Mouse (Mus musculus) forebrain, embryonic 11.5 days (tissue): ENCODE data around the gene Ahctf1. TPM values are rescaled to one million over a fixed set of nuclear protein-coding genes. Genes with fewer than 3 reads are reported as not detected.

Experiments
- ATAC-seq: fragments of 200-750 bp; cut with Nextera tagmentation; replicated peaks from 2 replicates; pipeline ENCODE4 v1.8.0; 2017; ENCODE audit warnings: moderate TSS enrichment; ENCODE audit not compliant: low FRiP score
- DNase-seq: peaks from one replicate; pipeline ENCODE4 v3.0.0-alpha.2; 2017; ENCODE audit warnings: low spot score
- H3K27ac ChIP-seq: fragments of 300-500 bp; sonication (generic); 2 replicates; pipeline ENCODE4 v1.5.1; 2014; ENCODE audit warnings: low read depth, low read length
- H3K27me3 ChIP-seq: fragments of 300-500 bp; sonication (generic); 2 replicates; pipeline ENCODE4 v1.6.1; 2014; ENCODE audit warnings: mild to moderate bottlenecking, low read length, mixed read lengths; ENCODE audit not compliant: control insufficient read depth, insufficient read depth
- H3K36me3 ChIP-seq: fragments of 300-500 bp; sonication (generic); 2 replicates; pipeline ENCODE4 v1.6.1; 2014; ENCODE audit warnings: mild to moderate bottlenecking, low read length, moderate library complexity, mixed read lengths; ENCODE audit not compliant: control insufficient read depth, insufficient read depth
- H3K4me1 ChIP-seq: fragments of 300-500 bp; sonication (generic); replicated peaks from 2 replicates; pipeline ENCODE4 v1.6.1; 2014; ENCODE audit warnings: low read length, mixed read lengths; ENCODE audit not compliant: control insufficient read depth, insufficient read depth
- H3K4me2 ChIP-seq: fragments of 300-500 bp; sonication (generic); 2 replicates; pipeline ENCODE4 v1.6.1; 2014; ENCODE audit warnings: low read depth, mild to moderate bottlenecking, low read length, moderate library complexity, mixed read lengths; ENCODE audit not compliant: severe bottlenecking
- H3K4me3 ChIP-seq: fragments of 300-500 bp; sonication (generic); 2 replicates; pipeline ENCODE4 v1.5.1; 2014; ENCODE audit warnings: low read depth, low read length
- H3K9ac ChIP-seq: fragments of 300-500 bp; sonication (generic); 2 replicates; pipeline ENCODE4 v1.6.1; 2014; ENCODE audit warnings: low read length
- H3K9me3 ChIP-seq: fragments of 300-500 bp; sonication (generic); 2 replicates; pipeline ENCODE4 v1.6.1; 2016; ENCODE audit warnings: low read length, mixed read lengths; ENCODE audit not compliant: control insufficient read depth
- WGBS: fragments of 180-500 bp; shearing (Covaris S2); extraction: QIAGEN DNeasy Blood & Tissue Kit; methylation state at CpG from one replicate; pipeline ENCODE4 v1.1.7; 2014; 5-methylcytosine and 5-hydroxymethylcytosine counted together
- polyA plus RNA-seq: library from polyadenylated mRNA; unstranded; fragments of >200 nt; fragmentation: Nextera tagmentation; extraction: Ambion mirVana; gene quantifications from 2 replicates; pipeline ENCODE4 v1.2.1, GENCODE M21; 2014

The Ahctf1 gene
- polyA plus RNA-seq, 1 experiment from 2014 or later, result 44.0 TPM

GRCm38 (mm10) chr1:179713367-179713766, 90.1 kb downstream of the Ahctf1 start:
- ATAC-seq (no peak), DNase-seq (no peak)
- H3K27ac ChIP-seq, result no peak overlapping the region
- H3K4me1 ChIP-seq, result no peaks in the 10 kb centered on the region
- no peak overlapping the region for H3K4me2 ChIP-seq
- no peak overlapping the region for H3K9ac ChIP-seq
- H3K36me3 ChIP-seq, result no peaks in the 10 kb centered on the region
- H3K4me3 ChIP-seq, result no peak overlapping the region
- WGBS, result 86% methylated on average over 3 of the region's 3 CpGs
- H3K27me3 ChIP-seq, result no peaks in the 10 kb centered on the region
- H3K9me3 ChIP-seq, result no peaks in the 10 kb centered on the region

GRCm38 (mm10) chr1:179712658-179713057, 90.8 kb downstream of the Ahctf1 start:
- DNase-seq (no peak), ATAC-seq (no peak)
- no peak overlapping the region for H3K27ac ChIP-seq
- no peaks in the 10 kb centered on the region for H3K27me3 ChIP-seq
- H3K9me3 ChIP-seq, result no peaks in the 10 kb centered on the region
- H3K36me3 ChIP-seq, result no peaks in the 10 kb centered on the region
- H3K4me1 ChIP-seq, result no peaks in the 10 kb centered on the region
- no peak overlapping the region for H3K4me3 ChIP-seq
- H3K4me2 ChIP-seq, result no peak overlapping the region
- no peak overlapping the region for H3K9ac ChIP-seq
- 83% methylated on average over 7 of the region's 7 CpGs for WGBS

- WGBS, result 91% methylated on average over 5 of the region's 5 CpGs
- no peak overlapping the region for H3K9ac ChIP-seq
- no peak overlapping the region for H3K27ac ChIP-seq
- H3K4me3 ChIP-seq, result no peak overlapping the region
- no peaks in the 10 kb centered on the region for H3K9me3 ChIP-seq
- H3K27me3 ChIP-seq, result no peaks in the 10 kb centered on the region
- ATAC-seq, result no peak
- H3K4me2 ChIP-seq, result no peak overlapping the region
- DNase-seq, result no peak
- no peaks in the 10 kb centered on the region for H3K4me1 ChIP-seq
- H3K36me3 ChIP-seq, result no peaks in the 10 kb centered on the region
These were observed 92.7 kb downstream of the Ahctf1 start for GRCm38 (mm10) chr1:179710739-179711138.

GRCm38 (mm10) chr1:179709390-179709789, 94.1 kb downstream of the Ahctf1 start:
- Histone ChIP-seq H3K9me3 (no peaks in the 10 kb centered on the region), H3K4me2 (no peak overlapping the region), H3K4me1 (no peaks in the 10 kb centered on the region), H3K27me3 (no peaks in the 10 kb centered on the region), H3K9ac (no peak overlapping the region), H3K4me3 (no peak overlapping the region), H3K27ac (no peak overlapping the region), H3K36me3 (no peaks in the 10 kb centered on the region)
- DNase-seq, result no peak
- no peak for ATAC-seq
- 94% methylated on average over 6 of the region's 6 CpGs for WGBS

- DNase-seq, result no peak
- H3K9ac ChIP-seq, result no peak overlapping the region
- H3K27me3 ChIP-seq, result no peaks in the 10 kb centered on the region
- H3K36me3 ChIP-seq, result no peaks in the 10 kb centered on the region
- H3K4me2 ChIP-seq, result no peak overlapping the region
- H3K27ac ChIP-seq, result no peak overlapping the region
- no peaks in the 10 kb centered on the region for H3K9me3 ChIP-seq
- 94% methylated on average over 6 of the region's 6 CpGs for WGBS
- no peak overlapping the region for H3K4me3 ChIP-seq
- H3K4me1 ChIP-seq, result no peaks in the 10 kb centered on the region
- no peak for ATAC-seq
These were observed 98.3 kb downstream of the Ahctf1 start for GRCm38 (mm10) chr1:179705154-179705553.

DNA sequence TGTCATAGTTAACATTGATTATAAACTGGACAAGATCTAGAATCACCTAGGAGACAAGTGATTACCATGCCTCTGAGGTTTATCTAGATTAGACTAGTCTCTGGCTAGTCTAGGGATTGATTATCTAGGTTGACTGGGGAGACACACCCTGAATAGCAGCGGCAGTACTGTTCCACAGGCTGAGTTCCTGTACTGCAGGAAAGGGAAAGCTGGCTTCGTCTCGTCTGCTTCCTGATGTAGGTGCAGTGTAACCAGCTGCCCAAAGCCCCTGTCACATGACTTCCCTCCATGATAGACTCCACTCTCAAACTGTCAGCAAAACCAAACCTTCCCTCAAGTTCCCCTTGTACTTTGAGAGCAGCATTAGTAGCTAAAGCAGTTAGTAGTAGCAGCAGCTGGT, 99.3 kb downstream of the Ahctf1 start:
- ATAC-seq, result no peak

More for the DNA sequence above, 99.3 kb downstream of the Ahctf1 start:
- Histone ChIP-seq H3K27me3 (no peaks in the 10 kb centered on the region), H3K9ac (no peak overlapping the region), H3K36me3 (no peaks in the 10 kb centered on the region), H3K27ac (no peak overlapping the region), H3K4me3 (no peak overlapping the region), H3K4me2 (no peak overlapping the region), H3K9me3 (no peaks in the 10 kb centered on the region), H3K4me1 (no peaks in the 10 kb centered on the region)
- no peak for DNase-seq
- WGBS, result 90% methylated on average over 3 of the region's 3 CpGs

Other genes with a start within 250 kb of the Ahctf1 start
- 76.7 and 79.5 TPM in 2 replicates for gene Sccpdh, start 135.5 kb downstream of the Ahctf1 start, polyA plus RNA-seq
- gene Kif28, start 58.4 kb downstream of the Ahctf1 start, polyA plus RNA-seq, result not detected in 2 replicates
- gene Gm10518, start 304 bp downstream of the Ahctf1 start, polyA plus RNA-seq, result 0.57 and 0.60 TPM in 2 replicates
- gene Cdc42bpa, start 156.8 kb upstream of the Ahctf1 start, polyA plus RNA-seq, result 16.4 and 17.1 TPM in 2 replicates